10 mouse cellular contexts compared by ENCODE assay signal in genomic region chr10:20204696-20205431, GRCm38 (mm10). TPM values are rescaled to one million over a fixed set of nuclear protein-coding genes. Genes with fewer than 3 reads are reported as not detected.
DNase-seq lines count a peak whose midpoint lies in the region; ATAC-seq lines count a peak whose summit lies in the region.
"Had no signal": no experiment of that assay in that cellular context is flagged by ENCODE, and none has a peak within 500 bp of the region (broad histone marks: within the 10 kb centered on the region; RNA-seq: fewer than 3 reads in every experiment).

No protein-coding gene starts in this region.

- 18% methylated on average over 20 of the region's 20 CpGs for WGBS in midbrain, embryonic 10.5 days
- WGBS in midbrain, embryonic 15.5 days, result 15% methylated on average over 20 of the region's 20 CpGs
- 42% methylated on average over 20 of the region's 20 CpGs for WGBS in embryonic facial prominence, embryonic 14.5 days
- 44% methylated on average over 20 of the region's 20 CpGs for WGBS in liver, embryonic 12.5 days (ENCODE audit: insufficient replicate concordance)

- H3K36me3 ChIP-seq in midbrain, embryonic 10.5 days, result no peaks in the 10 kb centered on the region
- H3K36me3 ChIP-seq in midbrain, embryonic 15.5 days (replicated peaks), result no peaks in the 10 kb centered on the region
- no peaks in the 10 kb centered on the region for H3K36me3 ChIP-seq in embryonic facial prominence, embryonic 14.5 days (ENCODE audit: control insufficient read depth, insufficient read depth, low read length)
- H3K36me3 ChIP-seq in liver, embryonic 12.5 days, result no peaks in the 10 kb centered on the region
- H3K36me3 ChIP-seq: embryonic facial prominence, embryonic 12.5 days; lung, embryonic 15.5 days had no signal

- 0 out of 2 replicates have a peak, but pooled peaks cover 5% of the 10 kb centered on the region for H3K27me3 ChIP-seq in midbrain, embryonic 10.5 days (ENCODE audit: low read depth, poor library complexity, severe bottlenecking)
- H3K27me3 ChIP-seq in midbrain, embryonic 15.5 days (replicated peaks), result 0 out of 2 replicates have a peak, but pooled peaks cover 3% of the 10 kb centered on the region
- no peaks in the 10 kb centered on the region for H3K27me3 ChIP-seq in embryonic facial prominence, embryonic 14.5 days (replicated peaks; ENCODE audit: control insufficient read depth, insufficient read depth, low read length)
- H3K27me3 ChIP-seq in liver, embryonic 12.5 days (replicated peaks), result no peaks in the 10 kb centered on the region
- H3K27me3 ChIP-seq: embryonic facial prominence, embryonic 12.5 days; lung, embryonic 15.5 days had no signal

- H3K4me2 ChIP-seq in midbrain, embryonic 15.5 days, result no peak overlapping the region
- H3K4me2 ChIP-seq in embryonic facial prominence, embryonic 14.5 days (ENCODE audit: low read depth, low read length), result no peak overlapping the region
- no peak overlapping the region; the same call in 1 of the 2 replicates for H3K4me2 ChIP-seq in liver, embryonic 12.5 days
- H3K4me2 ChIP-seq: embryonic facial prominence, embryonic 12.5 days; lung, embryonic 15.5 days had no signal

- H3K4me3 ChIP-seq in midbrain, embryonic 10.5 days, result peak overlapping the region; percentile 45
- H3K4me3 ChIP-seq in midbrain, embryonic 15.5 days, result no peak overlapping the region
- H3K4me3 ChIP-seq in embryonic facial prominence, embryonic 14.5 days (ENCODE audit: low read depth, low read length), result no peak overlapping the region
- H3K4me3 ChIP-seq in liver, embryonic 12.5 days, result no peak overlapping the region
- H3K4me3 ChIP-seq: embryonic facial prominence, embryonic 12.5 days; lung, embryonic 15.5 days had no signal

- peaks cover 52% of the 10 kb centered on the region for H3K4me1 ChIP-seq in midbrain, embryonic 10.5 days
- no peaks in the 10 kb centered on the region for H3K4me1 ChIP-seq in midbrain, embryonic 15.5 days
- no peaks in the 10 kb centered on the region for H3K4me1 ChIP-seq in embryonic facial prominence, embryonic 14.5 days (ENCODE audit: control insufficient read depth, insufficient read depth, low read length)
- H3K4me1 ChIP-seq in liver, embryonic 12.5 days, result peaks cover 13% of the 10 kb centered on the region; the same call in 1 of the 2 replicates
- H3K4me1 ChIP-seq: embryonic facial prominence, embryonic 12.5 days had no signal

- ATAC-seq in midbrain, embryonic 15.5 days (replicated peaks), result no peak
- ATAC-seq in embryonic facial prominence, embryonic 14.5 days (ENCODE audit: low read depth), result peak; percentile 62; the same call in 1 of the 2 replicates
- no peak for ATAC-seq in liver, embryonic 12.5 days

- DNase-seq in midbrain, embryonic 10.5 days (ENCODE audit: low spot score), result peak; percentile 51
- peak; percentile 27 for DNase-seq in embryonic facial prominence, embryonic 14.5 days (ENCODE audit: low spot score)
- peak; percentile 57 to 77 for DNase-seq in kidney, postnatal 25 days
- peak; percentile 73 for DNase-seq in thymus, postnatal 0 days (ENCODE audit: low spot score)
- no peak for DNase-seq in urinary bladder, postnatal 4 days (ENCODE audit: low spot score in 2 of 2)
- no peak for DNase-seq in right cerebral cortex, postnatal 36 days (ENCODE audit: low spot score in 2 of 2)

- H3K9ac ChIP-seq in midbrain, embryonic 15.5 days, result no peak overlapping the region
- H3K9ac ChIP-seq in embryonic facial prominence, embryonic 14.5 days (ENCODE audit: low read depth, low read length), result no peak overlapping the region
- no peak overlapping the region for H3K9ac ChIP-seq in liver, embryonic 12.5 days
- H3K9ac ChIP-seq: embryonic facial prominence, embryonic 12.5 days; lung, embryonic 15.5 days had no signal

- H3K27ac ChIP-seq in midbrain, embryonic 10.5 days (replicated peaks), result peak overlapping the region; percentile 84
- no peak overlapping the region for H3K27ac ChIP-seq in midbrain, embryonic 15.5 days
- no peak overlapping the region for H3K27ac ChIP-seq in embryonic facial prominence, embryonic 14.5 days (replicated peaks; ENCODE audit: low read depth, low read length)
- H3K27ac ChIP-seq in liver, embryonic 12.5 days, result no peak overlapping the region
- H3K27ac ChIP-seq: embryonic facial prominence, embryonic 12.5 days; lung, embryonic 15.5 days had no signal

- H3K9me3 ChIP-seq in midbrain, embryonic 10.5 days (replicated peaks), result no peaks in the 10 kb centered on the region
- no peaks in the 10 kb centered on the region for H3K9me3 ChIP-seq in midbrain, embryonic 15.5 days
- no peaks in the 10 kb centered on the region for H3K9me3 ChIP-seq in embryonic facial prominence, embryonic 14.5 days (ENCODE audit: control insufficient read depth, low read length)
- no peaks in the 10 kb centered on the region for H3K9me3 ChIP-seq in liver, embryonic 12.5 days (replicated peaks)
- H3K9me3 ChIP-seq: embryonic facial prominence, embryonic 12.5 days; lung, embryonic 15.5 days had no signal

RNA-seq across cellular contexts. Expression of gene Map7, which starts 56.6 kb away (rescaled TPM):
- polyA plus RNA-seq in midbrain, embryonic 10.5 days (2016; fragmentation: Nextera tagmentation; extraction: Ambion mirVana), result 9.9 and 10.9 TPM in 2 replicates
- polyA plus RNA-seq in midbrain, embryonic 15.5 days (2015; fragmentation: Nextera tagmentation; extraction: Ambion mirVana), result 6.6 and 7.7 TPM in 2 replicates
- polyA plus RNA-seq in embryonic facial prominence, embryonic 14.5 days (2014; fragmentation: Nextera tagmentation; extraction: Ambion mirVana), result 10.0 and 10.2 TPM in 2 replicates
- polyA plus RNA-seq in thymus, postnatal 0 days (2015; fragmentation: Nextera tagmentation; extraction: Ambion mirVana), result 17.5 and 23.9 TPM in 2 replicates
- 5.6 and 6.6 TPM in 2 replicates for polyA plus RNA-seq in liver, embryonic 12.5 days (2016; fragmentation: Nextera tagmentation; extraction: Ambion mirVana)

Comparison
In these comparisons a context has a peak if more than half of its experiments do, and no peak if none do; other contexts are left out.
1. DNase-seq: peak in midbrain, embryonic 10.5 days (single experiment), embryonic facial prominence, embryonic 14.5 days (single experiment), kidney, postnatal 25 days (2 of 2) and thymus, postnatal 0 days (single experiment); none in urinary bladder, postnatal 4 days (0 of 2) and right cerebral cortex, postnatal 36 days (0 of 2).